Mouse (Mus musculus) bone marrow macrophage, adult 2 months (primary cell): ENCODE results near the gene Mgat4b. TPM values are rescaled to one million over a fixed set of nuclear protein-coding genes. Genes with fewer than 3 reads are reported as not detected.

Experiments used
- H3K27ac ChIP-seq: 2 replicates; pipeline ENCODE4 v1.5.1; 2012; ENCODE audit warnings: low read depth, low read length; ENCODE audit not compliant: insufficient read depth
- H3K4me1 ChIP-seq: 2 replicates; pipeline ENCODE4 v1.6.1; 2012; ENCODE audit warnings: low read length; ENCODE audit not compliant: control insufficient read depth, insufficient read depth
- H3K4me3 ChIP-seq: 2 replicates; pipeline ENCODE4 v1.5.1; 2012; ENCODE audit warnings: mild to moderate bottlenecking, low read length, moderate library complexity; ENCODE audit not compliant: insufficient read depth
- CTCF ChIP-seq: IDR thresholded peaks from 2 replicates; pipeline ENCODE4 v1.5.1; 2012; ENCODE audit warnings: low read depth, mild to moderate bottlenecking, low read length, moderate library complexity
- POLR2A ChIP-seq: IDR thresholded peaks from 2 replicates; pipeline ENCODE4 v1.6.1; 2012; ENCODE audit warnings: mild to moderate bottlenecking, low read depth, low read length, borderline replicate concordance
- polyA plus RNA-seq: library from polyadenylated mRNA; stranded (reverse); fragments of >200 nt; gene quantifications from 2 replicates; pipeline ENCODE4 v1.2.4, GENCODE M21; 2012; ENCODE audit not compliant: missing spikeins, insufficient read depth, insufficient read length

Gene Mgat4b
- 54.0 and 58.7 TPM in 2 replicates for polyA plus RNA-seq

GRCm38 (mm10) chr11:50210505-50211151, at the start of gene Mgat4b, which contains the start of gene Sqstm1:
Gene Mgat4b, plus strand, starts transcription at chr11:50210890.
Gene Sqstm1, minus strand, starts transcription at chr11:50210827.
- Histone ChIP-seq H3K27ac (peak within 1 kb of the TSS; percentile 96), H3K4me1 (peaks cover 51% of the 10 kb centered on the region), H3K4me3 (peak within 1 kb of the TSS; percentile 94)
- TF ChIP-seq CTCF (no peak), POLR2A (peak; percentile 43; the same call in 1 of the 2 replicates)

GRCm38 (mm10) chr11:50161578-50162304, 48.9 kb upstream of the Mgat4b start:
- TF ChIP-seq CTCF (peak; percentile 74), POLR2A (no peak)
- Histone ChIP-seq H3K4me3 (no peak overlapping the region), H3K27ac (peak overlapping the region; percentile 47), H3K4me1 (peaks cover 15% of the 10 kb centered on the region)

GRCm38 (mm10) chr11:50162338-50163050, 48.2 kb upstream of the Mgat4b start:
- Histone ChIP-seq H3K27ac (peak overlapping the region; percentile 47), H3K4me1 (peaks cover 15% of the 10 kb centered on the region), H3K4me3 (no peak overlapping the region)
- TF ChIP-seq CTCF (no peak), POLR2A (no peak)

- H3K4me1 ChIP-seq, result no peaks in the 10 kb centered on the region
- H3K4me3 ChIP-seq, result no peak overlapping the region
- TF ChIP-seq POLR2A (no peak), CTCF (no peak)
- no peak overlapping the region for H3K27ac ChIP-seq
Observed at GRCm38 (mm10) chr11:50168352-50168751, 42.3 kb upstream of the Mgat4b start.

- H3K27ac ChIP-seq, result peak within 1 kb of the TSS; percentile 51
- peaks cover 21% of the 10 kb centered on the region for H3K4me1 ChIP-seq
- H3K4me3 ChIP-seq, result peak within 1 kb of the TSS; percentile 91
Observed at GRCm38 (mm10) chr11:50174111-50174729, 36.5 kb upstream of the Mgat4b start, which contains the start of gene Mrnip. Gene Mrnip, plus strand, starts transcription at chr11:50174444.

GRCm38 (mm10) chr11:50174730-50175187, 35.9 kb upstream of the Mgat4b start:
- Histone ChIP-seq H3K27ac (peak overlapping the region; percentile 17; the same call in 1 of the 2 replicates), H3K4me3 (peak overlapping the region; percentile 91), H3K4me1 (peaks cover 26% of the 10 kb centered on the region)
- no peak for TF ChIP-seq CTCF
- TF ChIP-seq POLR2A, result no peak

GRCm38 (mm10) chr11:50176351-50176750, 34.3 kb upstream of the Mgat4b start:
- TF ChIP-seq POLR2A, result no peak
- TF ChIP-seq CTCF, result no peak

GRCm38 (mm10) chr11:50177111-50177510, 33.6 kb upstream of the Mgat4b start:
- Histone ChIP-seq H3K4me3 (no peak overlapping the region), H3K27ac (no peak overlapping the region), H3K4me1 (peaks cover 26% of the 10 kb centered on the region)
- TF ChIP-seq POLR2A (no peak), CTCF (no peak)

More at GRCm38 (mm10) chr11:50176351-50176750, 34.3 kb upstream of the Mgat4b start:
- Histone ChIP-seq H3K27ac (no peak overlapping the region), H3K4me1 (peaks cover 26% of the 10 kb centered on the region), H3K4me3 (no peak overlapping the region)

GRCm38 (mm10) chr11:50178532-50179488, 31.9 kb upstream of the Mgat4b start:
- TF ChIP-seq POLR2A (no peak), CTCF (no peak)
- H3K4me3 ChIP-seq, result no peak overlapping the region
- H3K27ac ChIP-seq, result peak overlapping the region; percentile 18
- H3K4me1 ChIP-seq, result peaks cover 26% of the 10 kb centered on the region
